Mouse (Mus musculus) kidney, embryonic 16.5 days (tissue): ENCODE results near the gene Fstl4. TPM values are rescaled to one million over a fixed set of nuclear protein-coding genes. Genes with fewer than 3 reads are reported as not detected.

ENCODE experiments used
- ATAC-seq: fragments of 200-750 bp; cut with Nextera tagmentation; 2 replicates; pipeline ENCODE4 v1.8.0; 2017; ENCODE audit warnings: moderate TSS enrichment; ENCODE audit not compliant: low FRiP score, low TSS enrichment
- H3K27ac ChIP-seq: fragments of 300-500 bp; sonication (generic); 2 replicates; pipeline ENCODE4 v1.5.1; 2014; ENCODE audit warnings: low read length
- H3K27me3 ChIP-seq: fragments of 300-500 bp; sonication (generic); 2 replicates; pipeline ENCODE4 v1.6.1; 2014; ENCODE audit warnings: low read length, control low read depth, mixed read lengths; ENCODE audit not compliant: insufficient read depth
- H3K36me3 ChIP-seq: fragments of 300-500 bp; sonication (generic); 2 replicates; pipeline ENCODE4 v1.6.1; 2014; ENCODE audit warnings: low read length, control low read depth, mixed read lengths; ENCODE audit not compliant: insufficient read depth
- H3K4me1 ChIP-seq: fragments of 300-500 bp; sonication (generic); 2 replicates; pipeline ENCODE4 v1.6.1; 2014; ENCODE audit warnings: low read length, control low read depth, mixed read lengths; ENCODE audit not compliant: insufficient read depth
- H3K4me2 ChIP-seq: fragments of 300-500 bp; sonication (generic); replicated peaks from 2 replicates; pipeline ENCODE4 v1.6.1; 2014; ENCODE audit warnings: low read depth, low read length
- H3K4me3 ChIP-seq: fragments of 300-500 bp; sonication (generic); 2 replicates; pipeline ENCODE4 v1.5.1; 2014; ENCODE audit warnings: mild to moderate bottlenecking, low read length
- H3K9ac ChIP-seq: fragments of 300-500 bp; sonication (generic); replicated peaks from 2 replicates; pipeline ENCODE4 v1.6.1; 2014; ENCODE audit warnings: low read length
- H3K9me3 ChIP-seq: fragments of 300-500 bp; sonication (generic); 2 replicates; pipeline ENCODE4 v1.6.1; 2016; ENCODE audit warnings: low read length, control low read depth
- WGBS: fragments of 180-500 bp; shearing (Covaris S2); extraction: QIAGEN DNeasy Blood & Tissue Kit; methylation state at CpG from one replicate; pipeline ENCODE4 v1.1.7; 2014; 5-methylcytosine and 5-hydroxymethylcytosine counted together
- polyA plus RNA-seq: library from polyadenylated mRNA; unstranded; fragments of >200 nt; fragmentation: Nextera tagmentation; extraction: Ambion mirVana; gene quantifications from 2 replicates; pipeline ENCODE4 v1.2.1, GENCODE M21; 2015

The Fstl4 gene
- polyA plus RNA-seq, 1 experiment from 2014 or later: 1.0 TPM

GRCm38 (mm10) chr11:52764894-52765677, 652 bp downstream of the Fstl4 start:
- no peaks in the 10 kb centered on the region for H3K36me3 ChIP-seq
- WGBS: under 1% methylated on average over 53 of the region's 53 CpGs
- H3K4me2 ChIP-seq: peak overlapping the region; percentile 94
- 0 out of 2 replicates have a peak, but pooled peaks have one; percentile 39 for ATAC-seq
- peaks cover 50% of the 10 kb centered on the region for H3K27me3 ChIP-seq
- no peak overlapping the region for H3K27ac ChIP-seq
- H3K4me1 ChIP-seq: peaks cover 12% of the 10 kb centered on the region
- H3K9me3 ChIP-seq: no peaks in the 10 kb centered on the region
- H3K9ac ChIP-seq: peak overlapping the region; percentile 49; the same call in 1 of the 2 replicates
- peak overlapping the region; percentile 60 for H3K4me3 ChIP-seq

DNA sequence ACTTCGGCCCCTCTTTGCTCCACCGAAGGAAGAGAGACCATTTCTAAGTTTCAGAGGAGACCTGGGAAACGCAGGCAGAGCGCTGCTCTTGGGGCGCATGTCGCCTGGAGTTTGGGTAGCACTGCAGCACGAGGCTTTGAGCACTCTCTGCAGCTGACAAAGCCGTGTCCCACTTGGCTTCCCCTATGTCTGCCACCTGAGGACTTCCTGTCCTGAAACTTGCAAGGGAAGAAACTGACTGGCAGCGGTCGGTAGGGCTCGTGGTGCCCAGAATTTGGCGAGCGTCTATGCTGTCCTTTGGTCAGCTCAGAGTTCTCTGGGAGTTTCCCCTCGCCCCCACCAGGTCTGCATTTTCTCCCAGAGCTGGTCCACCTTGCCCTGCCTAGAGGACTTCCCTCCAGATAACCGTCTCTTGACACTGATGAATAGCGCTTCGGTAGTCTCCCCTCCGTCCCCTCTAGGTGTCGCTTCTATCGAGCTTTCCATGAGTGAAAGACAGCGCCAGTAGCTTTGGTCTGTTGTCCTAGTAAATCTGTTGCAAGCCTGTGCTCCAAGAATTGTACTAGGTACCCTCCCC, 1.3 kb downstream of the Fstl4 start:
- Histone ChIP-seq H3K27me3 (peaks cover 50% of the 10 kb centered on the region), H3K36me3 (no peaks in the 10 kb centered on the region)

GRCm38 (mm10) chr11:52767921-52768320, 3.5 kb downstream of the Fstl4 start:
- 83% methylated on average over 3 of the region's 3 CpGs for WGBS
- Histone ChIP-seq H3K4me2 (no peak overlapping the region), H3K27me3 (peaks cover 45% of the 10 kb centered on the region), H3K9ac (no peak overlapping the region), H3K27ac (no peak overlapping the region), H3K4me3 (no peak overlapping the region), H3K36me3 (no peaks in the 10 kb centered on the region), H3K9me3 (no peaks in the 10 kb centered on the region), H3K4me1 (peaks cover 12% of the 10 kb centered on the region)
- no peak for ATAC-seq

More for the DNA sequence above, 1.3 kb downstream of the Fstl4 start:
- peak; percentile 42; the same call in 1 of the 2 replicates for ATAC-seq
- peaks cover 12% of the 10 kb centered on the region for H3K4me1 ChIP-seq
- peak overlapping the region; percentile 60 for H3K4me3 ChIP-seq
- WGBS: 1% methylated on average over 21 of the region's 21 CpGs
- no peak overlapping the region for H3K27ac ChIP-seq
- no peak overlapping the region for H3K9ac ChIP-seq
- H3K9me3 ChIP-seq: no peaks in the 10 kb centered on the region
- H3K4me2 ChIP-seq: peak overlapping the region; percentile 94

GRCm38 (mm10) chr11:52773073-52773472, 8.6 kb downstream of the Fstl4 start:
- H3K9ac ChIP-seq: no peak overlapping the region
- no peaks in the 10 kb centered on the region for H3K4me1 ChIP-seq
- H3K4me3 ChIP-seq: no peak overlapping the region
- H3K27ac ChIP-seq: no peak overlapping the region
- no peaks in the 10 kb centered on the region for H3K36me3 ChIP-seq
- 87% methylated on average over 3 of the region's 3 CpGs for WGBS
- no peak for ATAC-seq
- no peak overlapping the region for H3K4me2 ChIP-seq
- no peaks in the 10 kb centered on the region for H3K27me3 ChIP-seq
- no peaks in the 10 kb centered on the region for H3K9me3 ChIP-seq

GRCm38 (mm10) chr11:52775291-52775690, 10.9 kb downstream of the Fstl4 start:
- ATAC-seq: no peak
- H3K9me3 ChIP-seq: no peaks in the 10 kb centered on the region
- 80% methylated on average over 3 of the region's 3 CpGs for WGBS

DNA sequence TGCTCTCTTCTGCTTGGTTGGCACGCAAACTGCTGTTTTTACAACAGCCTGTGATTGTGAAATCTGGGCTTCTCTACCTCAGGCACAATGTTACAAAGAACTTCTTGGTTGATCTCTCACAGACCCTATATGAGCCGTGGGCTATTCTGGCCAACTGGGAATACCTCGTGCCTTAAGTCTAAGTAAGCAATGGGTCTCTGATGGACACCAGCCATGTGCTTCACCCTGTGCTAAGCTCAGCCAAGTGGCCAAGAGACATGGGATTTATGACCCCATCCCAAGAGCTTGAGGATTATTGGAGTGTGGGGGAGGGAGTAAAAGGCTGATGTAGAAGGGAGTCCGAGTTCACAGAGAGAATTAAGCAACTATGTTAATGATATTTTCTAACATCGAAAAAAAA, 18.0 kb downstream of the Fstl4 start:
- Histone ChIP-seq H3K4me1 (peaks cover 5% of the 10 kb centered on the region; the same call in 1 of the 2 replicates), H3K36me3 (no peaks in the 10 kb centered on the region), H3K27ac (no peak overlapping the region), H3K4me2 (no peak overlapping the region), H3K27me3 (no peaks in the 10 kb centered on the region), H3K9ac (no peak overlapping the region), H3K9me3 (no peaks in the 10 kb centered on the region), H3K4me3 (no peak overlapping the region)
- ATAC-seq: no peak
- 52% methylated on average over 5 of the region's 5 CpGs for WGBS

More at GRCm38 (mm10) chr11:52775291-52775690, 10.9 kb downstream of the Fstl4 start:
- Histone ChIP-seq H3K9ac (no peak overlapping the region), H3K4me2 (no peak overlapping the region), H3K4me1 (no peaks in the 10 kb centered on the region), H3K4me3 (no peak overlapping the region), H3K36me3 (no peaks in the 10 kb centered on the region), H3K27ac (no peak overlapping the region), H3K27me3 (no peaks in the 10 kb centered on the region)

DNA sequence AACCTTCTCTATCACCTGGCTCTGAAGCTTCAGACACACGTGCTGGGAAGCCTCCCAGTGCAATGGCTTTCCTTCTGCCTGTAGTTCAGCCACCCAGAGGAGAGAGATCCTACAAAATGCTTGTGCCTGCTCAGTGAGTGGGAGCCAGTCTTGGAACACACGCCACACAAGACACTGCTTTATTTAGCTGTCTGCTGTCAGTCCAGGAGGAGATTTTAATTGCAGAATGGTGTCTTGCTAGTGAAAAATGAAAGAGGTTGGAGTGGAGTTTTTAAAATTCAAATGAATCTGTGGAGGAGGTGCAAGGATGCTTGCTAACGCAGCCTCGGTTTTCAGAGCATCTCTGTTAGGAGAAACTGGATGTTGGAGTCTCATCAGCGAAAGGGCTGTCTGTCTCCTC, 29.9 kb downstream of the Fstl4 start:
- no peak overlapping the region for H3K4me2 ChIP-seq
- no peak overlapping the region for H3K4me3 ChIP-seq
- no peak overlapping the region for H3K9ac ChIP-seq
- H3K27ac ChIP-seq: no peak overlapping the region
- no peaks in the 10 kb centered on the region for H3K9me3 ChIP-seq
- H3K27me3 ChIP-seq: no peaks in the 10 kb centered on the region
- H3K36me3 ChIP-seq: no peaks in the 10 kb centered on the region
- H3K4me1 ChIP-seq: no peaks in the 10 kb centered on the region
- 79% methylated on average over 5 of the region's 5 CpGs for WGBS
- ATAC-seq: no peak

- Histone ChIP-seq H3K4me1 (no peaks in the 10 kb centered on the region), H3K4me3 (no peak overlapping the region), H3K27ac (no peak overlapping the region), H3K4me2 (no peak overlapping the region), H3K27me3 (no peaks in the 10 kb centered on the region), H3K9ac (no peak overlapping the region), H3K36me3 (no peaks in the 10 kb centered on the region), H3K9me3 (no peaks in the 10 kb centered on the region)
- 80% methylated on average over 2 of the region's 2 CpGs for WGBS
- ATAC-seq: no peak
These were observed 45.1 kb downstream of the Fstl4 start for GRCm38 (mm10) chr11:52809542-52809941.

GRCm38 (mm10) chr11:52816004-52816403, 51.6 kb downstream of the Fstl4 start:
- H3K4me3 ChIP-seq: no peak overlapping the region
- H3K9me3 ChIP-seq: no peaks in the 10 kb centered on the region
- H3K27me3 ChIP-seq: no peaks in the 10 kb centered on the region
- no peak overlapping the region for H3K27ac ChIP-seq
- no peaks in the 10 kb centered on the region for H3K36me3 ChIP-seq
- H3K4me1 ChIP-seq: no peaks in the 10 kb centered on the region
- no peak overlapping the region for H3K9ac ChIP-seq
- ATAC-seq: no peak
- WGBS: 81% methylated on average over 4 of the region's 4 CpGs
- H3K4me2 ChIP-seq: no peak overlapping the region

DNA sequence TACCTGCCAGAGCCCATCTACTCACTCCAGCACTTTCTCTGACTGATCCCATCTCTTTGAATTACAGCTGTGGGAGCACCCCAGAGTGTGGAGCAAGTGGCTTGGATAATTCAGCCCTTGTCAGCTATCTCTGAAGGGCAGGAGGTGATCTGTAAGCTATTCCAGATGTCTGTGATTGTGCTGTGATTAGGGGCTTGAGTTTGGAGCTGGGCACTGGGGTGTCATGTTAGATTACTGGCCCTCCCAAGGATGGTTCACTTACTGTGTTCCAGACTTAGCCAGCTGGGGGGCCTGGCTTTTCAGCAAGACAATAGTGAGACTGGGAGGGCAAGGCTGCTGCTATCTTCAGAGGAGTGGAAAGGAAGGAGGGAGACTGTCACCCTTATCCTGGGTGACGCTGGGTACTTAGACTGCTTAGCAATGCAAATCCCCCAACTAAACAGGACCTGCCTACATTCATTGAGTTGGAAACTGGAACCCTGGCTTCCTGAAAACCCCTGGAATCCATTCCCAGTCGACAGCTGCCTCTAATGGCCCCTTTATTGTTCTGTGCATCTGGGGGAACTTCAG, 56.0 kb downstream of the Fstl4 start:
- Histone ChIP-seq H3K4me2 (no peak overlapping the region), H3K9me3 (no peaks in the 10 kb centered on the region)
- 13% methylated on average over 2 of the region's 2 CpGs for WGBS

More for the DNA sequence above, 56.0 kb downstream of the Fstl4 start:
- Histone ChIP-seq H3K36me3 (no peaks in the 10 kb centered on the region), H3K4me1 (no peaks in the 10 kb centered on the region), H3K9ac (no peak overlapping the region), H3K27me3 (no peaks in the 10 kb centered on the region), H3K27ac (no peak overlapping the region), H3K4me3 (no peak overlapping the region)
- ATAC-seq: no peak
